Mouse (Mus musculus) 3T3-L1 (cell line): Measurements from ENCODE around the gene Nrip2.

Experiments
- DNase-seq: peaks from one replicate; pipeline ENCODE4 v3.0.0-alpha.2; 2015; ENCODE audit warnings: low read depth, low spot score

Nrip2 gene

GRCm38 (mm10) chr6:128397574-128398261 lies 1.4 kb upstream of the Nrip2 start:
- DNase-seq: peak; percentile 64

DNA sequence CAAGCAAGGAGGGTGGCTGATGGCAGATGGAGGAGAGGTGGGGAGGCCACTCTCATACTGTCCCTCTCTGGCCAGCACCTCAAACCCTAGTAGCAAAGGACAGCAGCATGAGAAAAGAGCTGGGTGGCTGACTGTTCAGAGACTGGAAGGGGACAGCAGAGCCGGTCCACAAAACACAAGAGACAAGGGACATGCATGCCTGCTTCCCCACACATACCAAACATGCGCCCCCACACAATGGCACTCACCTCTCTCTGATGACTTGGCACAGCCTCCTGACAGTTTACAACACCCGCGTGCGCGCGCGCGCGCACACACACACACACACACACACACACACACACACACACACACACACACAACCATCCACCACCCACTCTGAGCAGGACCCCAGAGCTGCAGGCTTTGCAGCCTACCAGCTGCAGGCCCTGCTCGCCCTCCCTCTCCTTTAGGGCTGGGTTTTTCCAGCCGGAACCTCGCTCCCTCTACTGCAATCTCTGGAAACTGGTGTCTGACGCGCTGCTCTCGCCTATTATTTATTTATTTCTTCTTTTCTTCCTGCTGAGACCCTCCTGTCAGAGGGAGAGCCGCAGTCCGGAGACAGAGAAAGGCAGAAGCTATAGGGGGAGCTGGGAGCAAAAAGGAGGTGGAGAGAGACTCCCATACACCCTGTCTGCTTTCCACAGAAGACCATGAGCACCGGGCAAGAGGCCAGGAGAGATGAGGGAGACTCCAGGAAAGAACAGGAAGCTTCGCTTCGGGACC lies 507 bp downstream of the Nrip2 start:
- no peak for DNase-seq

- no peak for DNase-seq
Observed at GRCm38 (mm10) chr6:128404708-128405107, 5.6 kb downstream of the Nrip2 start.

- DNase-seq: no peak
Observed at GRCm38 (mm10) chr6:128408544-128409125, 9.5 kb downstream of the Nrip2 start.

GRCm38 (mm10) chr6:128410305-128410704 lies 11.2 kb downstream of the Nrip2 start:
- no peak for DNase-seq

GRCm38 (mm10) chr6:128411115-128411514 lies 12.0 kb downstream of the Nrip2 start:
- peak; percentile 91 for DNase-seq

DNA sequence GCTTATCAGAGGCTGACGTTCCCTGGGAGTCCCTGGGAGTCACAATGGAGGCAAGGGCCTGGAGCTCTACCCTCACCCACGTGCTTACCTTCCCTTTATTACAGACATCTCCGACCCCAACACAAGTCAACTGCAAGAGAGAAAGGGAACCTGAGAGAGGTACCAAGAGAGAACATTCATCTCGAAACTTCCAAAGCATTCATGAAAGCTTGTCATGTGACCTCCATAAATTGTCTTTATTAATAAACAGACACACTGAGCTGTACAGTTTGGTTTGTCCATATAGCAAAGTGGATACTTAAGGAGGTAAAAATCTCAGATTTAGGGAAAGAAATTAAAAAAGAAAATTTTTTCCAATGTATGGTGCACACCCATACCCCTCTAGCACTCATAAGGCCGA lies 17.1 kb downstream of the Nrip2 start:
- no peak for DNase-seq

DNA sequence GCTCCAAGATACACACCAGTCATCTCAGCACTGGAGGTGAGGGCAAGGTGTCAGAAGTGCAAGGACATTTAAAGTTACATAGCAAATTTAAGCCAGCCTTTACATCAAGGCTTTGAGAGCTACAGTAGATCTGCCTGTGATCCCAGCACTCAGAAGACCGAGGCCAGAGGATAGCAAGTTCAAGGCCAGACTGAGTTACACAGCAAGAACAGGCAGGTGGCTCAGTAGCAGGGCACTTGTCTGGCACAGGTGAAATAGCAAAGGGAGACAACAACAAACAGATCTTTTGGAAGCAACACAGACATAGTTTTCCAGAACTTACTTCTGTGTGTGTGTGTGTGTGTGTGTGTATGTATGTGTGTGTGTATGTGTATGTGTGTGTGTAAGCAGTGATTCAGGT lies 19.0 kb downstream of the Nrip2 start:
- no peak for DNase-seq

DNA sequence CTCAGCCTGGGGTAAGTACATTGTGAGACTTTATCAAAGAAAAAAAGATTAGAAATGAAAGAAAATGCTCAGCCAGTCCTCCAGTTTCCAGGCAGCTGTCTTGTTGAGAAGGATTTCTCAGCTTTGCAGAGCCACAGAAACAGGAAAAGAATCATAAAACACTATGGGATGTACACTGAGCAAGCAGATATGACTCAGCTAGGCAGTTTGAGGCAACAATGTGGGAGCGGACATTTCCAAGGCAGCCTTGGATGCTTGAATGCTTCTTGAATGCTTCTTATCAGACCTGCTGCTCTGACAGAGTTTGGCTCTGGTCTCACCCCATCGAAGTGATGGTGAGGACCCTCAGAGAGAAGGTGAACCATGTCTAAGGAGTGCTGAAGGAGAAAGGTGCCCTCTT lies 21.9 kb downstream of the Nrip2 start:
- peak; percentile 62 for DNase-seq

- DNase-seq: no peak
Observed at GRCm38 (mm10) chr6:128421480-128421879, 22.4 kb downstream of the Nrip2 start.

DNA sequence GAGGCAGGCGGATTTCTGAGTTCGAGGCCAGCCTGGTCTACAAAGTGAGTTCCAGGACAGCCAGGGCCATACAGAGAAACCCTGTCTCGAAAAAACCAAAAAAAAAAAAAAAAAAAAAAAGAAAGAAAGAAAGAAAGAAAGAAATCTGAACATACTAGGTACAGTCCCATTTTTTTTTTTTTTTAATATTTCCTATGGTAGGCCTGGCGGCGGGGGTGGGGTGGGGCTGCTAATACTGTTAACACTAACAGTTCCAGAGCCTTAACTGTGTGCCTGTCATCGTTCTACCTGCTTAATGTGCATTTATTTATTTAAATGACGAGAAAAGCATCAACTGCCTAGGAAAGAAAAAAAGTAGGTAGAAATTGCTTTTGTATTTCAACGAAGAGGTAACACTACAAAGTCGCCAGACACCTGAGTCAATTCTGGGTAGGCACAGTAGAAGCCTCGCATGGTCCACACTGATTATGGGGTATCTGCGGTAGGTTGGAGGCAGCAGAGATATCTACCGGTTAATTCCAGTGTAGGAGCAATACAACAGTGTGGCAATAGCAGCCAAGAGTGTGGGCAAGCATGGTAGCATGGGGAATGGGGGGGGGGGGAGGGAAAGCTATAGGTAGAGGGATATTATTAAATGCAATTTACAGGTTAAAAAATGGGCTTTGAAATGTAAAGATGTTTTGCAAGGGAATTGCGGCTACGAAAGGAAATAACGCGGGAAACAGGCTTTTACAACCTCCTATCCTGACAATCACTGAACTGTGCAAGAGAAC lies 24.6 kb downstream of the Nrip2 start:
- DNase-seq: no peak

DNA sequence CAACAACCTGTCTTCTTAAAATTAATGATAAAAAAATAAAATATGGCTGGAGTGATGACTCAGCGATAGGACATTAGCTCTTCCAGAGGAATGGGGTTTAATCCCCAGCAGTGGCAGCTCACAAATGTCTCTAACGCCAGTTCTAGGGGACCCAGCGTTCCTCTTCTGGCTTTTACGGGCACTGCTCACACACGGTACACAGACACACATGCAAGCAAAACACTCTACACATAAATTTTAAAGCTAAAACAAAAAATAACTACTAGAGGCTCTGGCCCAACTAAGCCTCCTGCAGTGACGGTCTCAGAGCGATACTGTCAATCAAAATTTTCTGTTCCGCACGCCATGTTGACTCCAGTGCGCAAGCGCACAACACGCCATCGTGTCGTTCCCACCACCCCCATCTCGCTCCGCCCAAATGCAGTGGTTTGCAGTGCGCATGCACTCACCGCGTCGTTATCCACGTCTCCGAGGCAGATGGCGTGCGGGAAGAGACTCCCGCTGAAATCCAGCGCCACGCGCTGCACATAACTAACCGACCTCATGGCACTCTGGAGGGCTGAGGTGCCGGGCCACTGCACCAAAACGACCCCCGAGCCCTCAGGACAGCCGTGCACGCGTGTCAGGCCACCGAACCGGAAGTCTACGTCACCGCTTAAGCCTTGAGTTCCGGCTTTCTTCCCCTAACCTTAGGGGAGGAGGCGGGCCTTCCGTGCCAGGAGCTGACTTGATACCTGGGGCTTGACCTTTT lies 25.3 kb downstream of the Nrip2 start, which contains the start of gene Itfg2:
Gene Itfg2 (minus strand): TSS at position 663 of the 751 bp plus-strand sequence.
- peak; percentile 99 for DNase-seq

- no peak for DNase-seq
Observed at GRCm38 (mm10) chr6:128425046-128425445, 25.9 kb downstream of the Nrip2 start.

- no peak for DNase-seq
Observed at GRCm38 (mm10) chr6:128427571-128427970, 28.5 kb downstream of the Nrip2 start.

DNA sequence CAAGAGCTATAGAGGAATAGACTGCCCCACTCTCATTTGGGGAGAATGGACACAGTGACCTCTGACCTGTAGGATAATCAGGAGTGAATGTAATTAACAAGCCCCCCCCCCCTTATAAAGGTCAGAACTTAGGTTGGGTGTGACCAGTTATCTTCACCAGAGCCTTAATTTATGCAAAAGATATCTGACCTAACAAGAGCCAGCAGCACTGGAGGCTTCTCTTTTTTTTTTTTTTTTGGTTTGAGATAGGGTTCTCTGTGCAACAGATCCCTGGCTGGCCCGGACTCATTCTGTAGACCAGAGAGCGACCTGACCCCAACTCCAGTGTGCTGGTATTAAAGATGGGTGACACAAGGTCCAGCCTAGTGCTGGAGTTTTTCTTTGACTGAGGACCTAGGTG lies 30.2 kb downstream of the Nrip2 start:
- no peak for DNase-seq

- DNase-seq: no peak
Observed at GRCm38 (mm10) chr6:128429826-128430225, 30.7 kb downstream of the Nrip2 start.

- no peak for DNase-seq
Observed at GRCm38 (mm10) chr6:128432356-128432915, 33.3 kb downstream of the Nrip2 start.

GRCm38 (mm10) chr6:128433566-128433965 lies 34.5 kb downstream of the Nrip2 start:
- no peak for DNase-seq

- peak; percentile 59 for DNase-seq
Observed at GRCm38 (mm10) chr6:128435474-128435873, 36.4 kb downstream of the Nrip2 start.

GRCm38 (mm10) chr6:128436356-128437005 lies 37.4 kb downstream of the Nrip2 start:
- no peak for DNase-seq
